Mouse (Mus musculus): ENCODE results near the gene Ccdc190.

Gene Ccdc190

DNA sequence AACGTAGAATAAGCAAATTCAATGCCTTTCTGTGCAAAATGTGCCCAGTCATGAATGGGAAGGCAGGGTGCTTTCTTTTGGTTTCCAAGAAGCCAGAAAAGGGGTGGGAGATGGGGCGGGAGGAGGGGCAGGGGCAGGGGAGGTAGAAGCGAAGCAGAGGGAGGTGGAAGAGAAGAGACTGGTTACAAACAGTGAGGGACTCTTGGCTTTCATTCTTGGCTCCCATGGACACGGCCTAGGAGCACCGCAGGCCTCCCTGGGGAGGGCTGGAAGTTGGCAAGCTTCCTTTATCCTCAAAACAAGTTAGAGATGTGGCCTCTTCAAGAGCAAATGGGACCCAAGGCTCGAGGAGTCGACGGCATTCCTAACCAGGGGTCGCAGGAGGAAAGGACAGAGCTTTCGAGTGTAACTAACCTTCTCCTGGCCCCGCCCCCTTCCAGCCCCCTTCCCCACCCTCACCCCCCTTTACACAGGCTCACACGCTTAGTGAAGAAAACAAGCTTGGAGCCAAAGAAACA, at the start of gene Ccdc190:
Ccdc190 (plus strand) TSS at position 195 of the 518 bp plus-strand sequence.
- ATAC-seq (ENCODE audit: insufficient number of reproducible peaks, low FRiP score, low TSS enrichment), result no peak

DNA sequence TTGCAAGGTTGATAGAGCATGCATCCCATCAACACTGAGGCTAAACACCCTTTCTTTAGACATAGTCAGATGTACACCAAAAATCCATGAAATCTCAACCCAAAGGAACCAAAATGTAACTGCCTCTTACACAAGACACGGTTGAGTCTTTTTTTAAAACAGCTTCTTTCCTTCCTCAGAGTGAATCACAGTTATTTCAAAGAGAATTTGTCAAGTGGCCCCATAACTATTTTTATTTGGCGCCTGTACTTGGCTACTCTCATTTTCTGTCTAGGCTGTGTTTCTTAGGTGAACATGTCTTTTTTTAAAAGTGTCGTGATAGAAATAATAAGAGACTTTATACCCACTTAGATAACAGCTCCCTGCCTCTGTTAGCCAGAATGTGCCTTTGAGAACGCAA, 49.4 kb upstream of the Ccdc190 start:
- no peak for ATAC-seq (ENCODE audit: insufficient number of reproducible peaks, low FRiP score, low TSS enrichment)

DNA sequence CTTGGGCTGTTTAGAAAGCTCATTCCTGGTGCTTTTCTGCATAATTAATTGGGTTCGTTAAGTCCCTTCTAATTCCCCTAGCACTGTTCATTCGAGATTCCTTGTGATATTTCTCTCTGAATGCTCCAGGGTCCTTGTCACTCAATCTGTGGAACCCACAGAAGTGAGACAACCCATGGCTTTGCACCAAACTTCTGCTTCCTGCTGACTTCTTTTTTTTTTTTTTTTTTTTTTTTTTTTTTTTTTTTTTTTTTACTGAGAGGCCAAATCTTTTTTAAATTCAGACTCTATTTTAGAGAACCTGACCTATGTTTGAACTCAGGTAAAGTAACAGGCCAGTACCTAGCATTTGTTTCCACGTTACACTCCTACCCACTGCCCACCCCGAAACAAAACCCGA, 48.3 kb upstream of the Ccdc190 start:
- ATAC-seq (ENCODE audit: insufficient number of reproducible peaks, low FRiP score, low TSS enrichment), result no peak

DNA sequence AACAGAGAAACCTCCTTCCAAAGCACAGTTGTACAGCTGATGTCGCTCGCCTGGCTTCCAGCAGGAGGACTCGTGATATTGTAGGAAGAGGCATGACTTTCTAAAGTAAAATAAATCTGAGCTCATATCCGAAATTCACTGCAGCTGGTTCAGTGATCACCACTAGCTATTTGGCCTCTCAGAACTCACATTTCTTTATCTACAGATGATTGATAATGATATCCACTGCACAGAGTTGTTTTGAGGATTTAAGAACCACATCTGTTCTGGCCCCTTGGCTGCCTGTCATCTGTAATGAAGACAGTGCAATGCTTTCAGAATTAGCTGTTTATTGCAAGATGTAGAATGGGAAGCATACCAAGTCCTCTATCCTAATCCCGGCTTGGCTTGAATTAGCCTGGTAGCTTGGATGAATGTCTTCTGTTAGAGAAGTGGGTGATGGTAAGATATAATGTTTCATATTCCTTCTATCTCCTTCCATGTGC, 45.3 kb upstream of the Ccdc190 start:
- ATAC-seq (ENCODE audit: insufficient number of reproducible peaks, low FRiP score, low TSS enrichment), result no peak

DNA sequence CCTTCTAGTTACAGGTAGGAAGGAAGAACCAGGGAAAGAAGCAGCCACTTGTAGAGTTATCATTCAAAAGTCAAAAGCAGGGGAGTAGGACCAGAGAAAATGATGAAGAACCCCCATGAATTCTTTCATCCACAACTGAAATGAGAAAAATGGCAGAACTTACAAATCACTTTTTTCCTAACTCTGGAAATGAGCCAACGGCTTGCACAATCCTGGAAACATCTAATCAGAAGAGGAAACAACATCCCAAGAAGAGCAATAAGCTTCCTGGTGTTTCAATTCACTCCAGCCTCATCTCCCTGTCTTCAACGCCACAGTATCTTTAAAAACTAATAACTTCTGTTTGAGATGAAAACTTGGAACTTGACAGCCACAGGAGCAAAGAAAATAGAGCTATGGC, 39.2 kb upstream of the Ccdc190 start:
- ATAC-seq (ENCODE audit: insufficient number of reproducible peaks, low FRiP score, low TSS enrichment), result no peak

DNA sequence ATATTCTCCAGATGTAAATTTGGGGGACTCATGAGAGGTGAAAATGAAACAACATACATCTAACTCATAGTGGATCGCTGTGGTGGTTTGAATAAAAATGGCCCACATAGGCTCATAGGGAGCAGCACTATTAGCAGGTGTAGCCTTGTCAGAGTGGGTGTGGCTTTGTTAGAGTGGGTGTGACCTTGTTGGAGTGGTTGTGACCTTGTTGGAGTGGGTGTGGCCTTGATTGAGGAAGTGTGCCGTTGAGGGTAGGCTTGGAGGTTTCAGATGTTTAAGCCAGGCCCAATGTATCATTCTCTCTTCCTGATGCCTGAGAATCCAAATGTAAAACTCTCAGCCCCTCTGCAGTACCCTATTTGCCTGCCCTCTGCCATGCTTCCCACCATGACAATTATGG, 34.5 kb upstream of the Ccdc190 start:
- no peak for ATAC-seq (ENCODE audit: insufficient number of reproducible peaks, low FRiP score, low TSS enrichment)

DNA sequence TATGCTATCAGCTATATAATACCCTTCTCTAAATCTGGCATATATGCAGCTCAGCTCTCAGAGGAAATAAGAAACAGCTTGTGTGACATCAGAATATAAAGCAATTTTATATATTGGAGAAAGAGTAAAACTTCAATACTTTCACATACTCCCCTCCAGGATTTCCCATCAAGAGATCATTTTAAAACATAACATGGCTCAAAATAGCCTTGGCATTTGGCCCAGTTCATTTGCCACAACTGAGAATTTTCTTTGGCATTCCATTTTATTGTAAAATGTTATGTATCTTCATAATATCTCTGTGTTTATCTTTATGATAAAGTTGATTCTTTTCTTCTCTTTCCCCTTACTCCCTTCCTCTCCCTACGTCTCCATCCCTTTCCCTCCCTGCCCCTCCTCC, 32.8 kb upstream of the Ccdc190 start:
- no peak for ATAC-seq (ENCODE audit: insufficient number of reproducible peaks, low FRiP score, low TSS enrichment)

DNA sequence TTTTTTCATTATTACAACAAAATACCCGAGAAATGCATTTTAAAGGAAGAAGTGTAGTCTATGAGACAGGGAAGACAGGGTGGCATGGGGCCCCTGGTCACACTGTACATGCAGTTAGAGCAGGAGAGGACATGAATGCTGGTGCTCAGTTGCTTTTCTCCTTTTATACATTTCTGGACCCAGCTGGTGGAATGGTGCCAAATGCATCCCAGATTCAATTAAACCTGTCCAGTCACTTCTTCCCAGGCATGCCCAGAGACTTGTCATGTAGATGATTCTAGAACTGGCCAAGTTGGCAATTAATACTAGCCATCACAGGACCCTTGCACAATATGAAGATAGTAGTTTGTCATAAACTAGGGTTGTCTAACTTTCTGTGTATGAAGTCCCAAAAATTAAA, 30.5 kb upstream of the Ccdc190 start:
- ATAC-seq (ENCODE audit: insufficient number of reproducible peaks, low FRiP score, low TSS enrichment), result no peak

DNA sequence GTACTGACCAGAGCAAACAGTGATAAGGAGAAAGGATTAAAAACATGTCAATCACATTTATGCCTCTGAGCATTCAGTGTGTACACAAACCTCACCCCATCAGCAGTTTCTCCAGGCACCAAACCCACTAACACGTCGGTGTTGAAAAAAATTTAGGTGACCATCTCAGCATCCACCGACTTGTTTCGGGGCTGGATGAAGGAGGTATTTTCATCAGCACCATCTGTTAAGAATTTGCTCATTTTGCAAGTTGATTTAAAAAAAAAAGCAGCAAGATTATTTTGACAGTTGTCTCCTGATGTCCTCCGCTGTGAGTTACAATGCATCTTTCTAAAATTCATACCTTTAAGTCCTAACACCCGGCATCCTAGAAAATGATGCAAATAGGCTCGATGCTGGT, 29.8 kb upstream of the Ccdc190 start:
- ATAC-seq (ENCODE audit: insufficient number of reproducible peaks, low FRiP score, low TSS enrichment), result no peak

DNA sequence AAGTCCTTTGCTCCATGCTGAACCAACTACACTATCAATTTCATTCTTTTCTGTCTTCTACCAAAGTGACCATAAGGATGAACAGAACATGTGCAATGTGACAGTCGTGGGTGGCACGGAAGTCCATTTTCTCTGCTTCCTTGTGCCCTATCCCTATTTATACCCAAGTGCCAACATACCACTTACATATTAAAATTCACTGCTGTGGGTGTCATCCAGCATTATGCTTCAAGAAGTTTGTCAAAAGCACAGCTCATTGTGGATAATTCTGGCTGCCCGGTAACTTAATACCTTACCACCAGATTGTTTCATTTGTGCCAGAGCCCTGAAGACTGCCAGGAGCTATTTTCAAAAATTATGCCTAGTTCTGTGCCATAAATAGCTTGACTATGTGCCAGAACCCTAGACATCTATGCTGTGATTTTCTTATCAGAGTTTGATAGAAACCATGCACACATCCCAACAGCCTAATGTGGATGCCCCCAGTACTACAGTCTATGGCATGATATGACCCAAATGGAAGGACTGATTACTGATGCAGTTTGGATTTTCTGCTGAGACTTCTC, 27.6 kb upstream of the Ccdc190 start:
- ATAC-seq (ENCODE audit: insufficient number of reproducible peaks, low FRiP score, low TSS enrichment), result no peak

DNA sequence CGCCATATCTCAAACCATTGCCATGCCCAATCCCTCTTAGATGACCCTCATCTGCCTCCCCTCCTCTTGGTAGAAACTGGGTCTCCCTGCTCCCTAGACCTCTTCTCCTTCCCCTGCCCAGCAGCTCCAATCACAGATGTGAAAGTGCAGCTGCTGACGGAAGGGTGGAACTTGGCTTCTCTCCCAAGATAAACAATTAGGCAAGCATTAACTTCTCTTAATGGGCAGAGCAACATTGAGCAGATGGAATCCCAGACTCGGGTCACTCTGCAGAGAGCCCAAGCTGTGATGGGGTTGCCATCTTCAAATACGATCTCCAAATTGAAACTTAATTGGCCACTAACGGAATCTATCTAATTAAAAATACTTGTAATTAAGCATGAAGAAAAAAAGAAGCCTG, 19.3 kb upstream of the Ccdc190 start:
- ATAC-seq (ENCODE audit: insufficient number of reproducible peaks, low FRiP score, low TSS enrichment), result no peak

DNA sequence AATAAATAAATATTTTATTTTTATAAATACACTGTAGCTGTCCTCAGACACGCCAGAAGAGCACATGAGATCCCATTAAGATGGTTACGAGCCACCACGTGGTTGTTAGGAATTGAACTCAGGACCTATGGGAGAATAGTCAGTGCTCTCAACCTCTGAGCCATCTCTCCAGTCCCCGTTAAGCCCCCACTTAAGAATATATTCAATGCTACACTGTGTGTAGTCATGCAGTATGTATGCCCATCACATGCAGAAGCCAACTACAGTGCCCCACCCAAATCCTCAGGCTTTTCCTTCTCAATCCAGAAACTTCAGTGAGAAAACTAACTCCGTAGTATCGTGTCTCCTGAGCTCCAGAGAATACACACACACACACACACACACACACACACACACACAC, 18.8 kb upstream of the Ccdc190 start:
- no peak for ATAC-seq (ENCODE audit: insufficient number of reproducible peaks, low FRiP score, low TSS enrichment)

DNA sequence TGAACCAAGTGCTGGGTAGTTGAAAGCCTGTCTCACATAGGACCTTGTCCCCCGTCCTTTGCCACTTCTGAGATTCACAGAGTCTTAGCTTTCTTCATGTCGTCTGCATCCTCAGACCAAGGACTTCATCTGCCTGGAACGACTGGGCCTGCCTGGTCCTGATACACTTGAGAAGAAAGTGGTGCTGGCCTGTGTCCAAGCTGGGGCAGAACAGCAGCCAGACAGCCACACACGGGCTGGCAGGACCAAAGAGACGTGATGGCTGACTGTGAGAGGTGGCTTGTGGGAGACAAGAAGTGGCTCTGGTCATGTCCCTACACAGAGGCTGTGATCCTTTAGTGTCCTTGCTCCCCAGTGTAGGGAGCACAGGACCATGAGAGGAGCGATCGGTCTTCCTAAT, 17.7 kb upstream of the Ccdc190 start:
- ATAC-seq (ENCODE audit: insufficient number of reproducible peaks, low FRiP score, low TSS enrichment), result no peak

DNA sequence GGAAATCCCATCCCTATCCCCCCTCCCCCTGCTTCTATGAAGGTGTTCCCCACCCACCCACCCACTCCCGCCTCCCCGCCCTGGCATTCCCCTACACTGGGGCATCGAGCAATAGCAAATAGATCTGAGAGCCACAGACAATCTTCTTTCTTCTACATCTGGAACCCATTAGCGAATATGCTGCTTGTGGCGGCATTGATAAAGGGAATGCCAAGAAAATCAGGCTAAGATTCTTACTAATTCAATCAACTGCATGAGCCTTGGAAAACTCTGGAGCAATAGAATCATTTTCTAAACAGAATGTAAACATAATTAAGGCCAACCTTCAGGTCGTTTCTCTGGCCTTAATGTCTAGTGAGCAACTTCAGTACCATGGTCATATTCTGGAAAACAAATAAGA, 16.9 kb upstream of the Ccdc190 start:
- ATAC-seq (ENCODE audit: insufficient number of reproducible peaks, low FRiP score, low TSS enrichment), result no peak

DNA sequence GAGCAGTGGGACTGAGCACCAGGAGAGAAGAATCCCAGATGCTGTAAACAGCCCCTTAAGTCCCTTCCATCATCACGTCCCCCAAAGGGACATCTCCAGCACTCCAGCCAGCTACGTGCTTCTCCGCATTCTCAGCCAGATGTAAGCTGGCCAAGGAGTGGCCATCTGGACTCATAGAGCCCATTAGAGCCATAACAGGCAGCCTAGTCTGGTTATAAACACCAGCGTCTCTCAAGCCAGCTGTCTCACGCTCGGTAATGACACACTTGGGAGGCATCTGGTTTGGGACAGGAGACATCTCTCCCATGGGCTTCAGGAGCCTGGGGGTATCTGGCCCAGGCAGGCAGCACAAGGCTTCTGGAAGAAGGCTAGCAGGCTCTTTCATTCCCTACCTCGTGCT, 11.8 kb upstream of the Ccdc190 start:
- no peak for ATAC-seq (ENCODE audit: insufficient number of reproducible peaks, low FRiP score, low TSS enrichment)

DNA sequence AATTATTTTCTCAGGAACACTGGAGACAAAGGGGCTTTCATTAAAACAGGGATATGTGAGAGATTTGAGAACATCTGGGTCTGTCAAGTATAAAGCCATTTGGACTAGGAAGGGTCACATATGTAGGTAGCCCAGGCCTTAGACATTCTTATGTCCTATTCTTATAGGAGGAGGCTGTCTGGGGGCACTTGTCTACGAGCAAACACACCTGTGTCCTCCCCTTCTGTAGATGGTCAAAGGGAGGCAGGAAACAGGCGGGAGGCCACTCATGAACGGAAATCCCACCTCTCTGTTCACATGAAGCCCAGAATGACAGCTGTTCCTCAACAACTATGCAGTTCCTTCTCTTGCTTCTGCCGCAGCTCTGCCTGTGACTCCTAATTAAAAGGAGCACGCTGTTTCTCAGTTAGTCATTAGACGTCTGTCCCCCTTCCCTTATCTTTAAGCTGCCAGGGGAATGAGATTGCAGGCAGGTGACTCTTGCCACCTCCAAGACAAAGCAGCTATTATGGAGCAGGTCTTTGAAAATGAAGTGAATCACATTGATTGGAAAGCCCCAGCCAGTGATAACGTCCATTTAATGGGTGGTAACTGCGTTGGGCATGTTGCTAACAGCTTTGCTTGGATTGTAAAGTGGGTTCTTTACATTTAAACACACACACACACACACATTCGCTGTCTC, 11.2 kb upstream of the Ccdc190 start:
- ATAC-seq (ENCODE audit: insufficient number of reproducible peaks, low FRiP score, low TSS enrichment), result no peak

DNA sequence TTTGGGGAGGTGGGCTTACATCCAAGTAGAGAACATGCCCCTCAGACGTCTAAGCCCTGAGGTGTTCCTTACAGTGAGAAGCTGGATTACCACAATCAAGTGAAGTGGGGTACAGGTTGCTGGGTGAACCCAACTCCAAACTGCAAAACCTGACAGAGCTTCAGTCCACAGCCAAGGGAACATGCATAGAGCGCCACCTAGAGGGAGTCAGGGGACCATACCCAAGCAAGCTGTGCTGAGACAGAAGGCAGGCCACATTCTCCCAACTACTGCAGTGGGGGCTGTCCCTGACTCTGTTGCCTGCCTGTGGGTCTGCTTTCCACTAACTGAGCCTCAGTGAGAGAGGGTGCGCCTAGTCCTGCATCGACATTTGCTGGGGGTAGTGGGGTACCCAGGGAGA, 10.4 kb upstream of the Ccdc190 start:
- ATAC-seq (ENCODE audit: insufficient number of reproducible peaks, low FRiP score, low TSS enrichment), result no peak

DNA sequence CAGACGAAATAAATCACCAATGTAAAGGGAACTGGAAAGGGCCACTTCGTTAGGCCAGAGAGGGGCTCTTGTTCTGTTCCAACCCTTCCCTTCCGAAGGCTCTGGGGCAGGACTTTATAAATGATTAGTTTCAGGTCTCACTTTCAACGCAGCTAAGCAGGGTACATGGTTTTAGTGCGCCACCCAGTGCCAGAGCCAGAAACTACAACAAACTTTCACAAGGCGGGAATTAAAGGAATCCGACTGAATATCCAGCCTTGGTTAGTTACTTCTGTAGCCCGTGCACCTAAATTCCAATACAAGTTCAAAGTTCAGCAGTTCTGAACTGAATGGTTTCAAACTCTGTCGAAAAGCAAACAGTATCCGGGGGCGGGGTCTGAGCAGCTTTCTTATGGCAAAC, 9.2 kb upstream of the Ccdc190 start:
- 0 out of 2 replicates have a peak, but pooled peaks have one; percentile 37 for ATAC-seq (ENCODE audit: insufficient number of reproducible peaks, low FRiP score, low TSS enrichment)

DNA sequence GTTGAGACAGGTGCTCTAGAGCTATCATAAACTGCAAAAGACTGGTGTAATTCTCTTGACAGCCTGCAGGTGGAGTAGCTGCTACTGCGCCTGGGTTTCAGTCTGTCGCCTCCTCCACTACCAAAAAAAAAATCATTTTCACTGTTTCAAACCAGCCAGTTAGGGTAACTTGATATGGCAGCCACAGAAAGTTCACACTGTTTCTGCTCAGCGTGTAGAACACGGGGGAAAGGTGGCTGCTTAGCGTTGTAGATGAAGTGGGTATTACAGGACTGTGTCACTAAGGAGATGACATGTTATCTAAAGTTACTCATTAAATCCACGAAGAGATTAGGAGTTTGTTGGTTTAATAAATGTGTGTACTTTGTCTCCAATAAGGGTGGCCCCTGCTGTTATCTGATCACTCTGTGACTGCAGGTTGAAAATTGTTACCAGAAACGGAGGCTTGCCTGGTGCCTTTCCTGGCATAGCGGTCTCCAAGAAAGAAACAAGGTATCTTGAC, 6.7 kb upstream of the Ccdc190 start:
- ATAC-seq (ENCODE audit: insufficient number of reproducible peaks, low FRiP score, low TSS enrichment), result no peak

DNA sequence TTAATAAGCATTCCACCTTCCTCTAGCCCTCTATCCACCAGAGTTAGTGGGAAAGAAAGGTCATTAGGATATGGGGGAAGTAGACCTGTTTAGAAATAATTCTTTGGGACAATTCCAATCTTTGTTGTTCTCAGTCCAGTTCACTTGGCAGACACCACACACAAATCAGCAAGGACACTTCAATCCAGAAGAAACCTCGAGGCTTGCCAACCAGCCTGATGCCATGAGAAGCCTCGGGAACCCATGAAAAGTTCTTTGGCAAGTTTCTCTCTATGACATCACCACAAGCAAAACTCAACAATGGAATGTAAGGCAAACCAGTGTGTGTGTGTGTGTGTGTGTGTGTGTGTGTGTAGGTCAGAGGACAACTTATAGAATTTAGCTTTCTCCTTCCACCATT, 3.9 kb upstream of the Ccdc190 start:
- ATAC-seq (ENCODE audit: insufficient number of reproducible peaks, low FRiP score, low TSS enrichment), result no peak

DNA sequence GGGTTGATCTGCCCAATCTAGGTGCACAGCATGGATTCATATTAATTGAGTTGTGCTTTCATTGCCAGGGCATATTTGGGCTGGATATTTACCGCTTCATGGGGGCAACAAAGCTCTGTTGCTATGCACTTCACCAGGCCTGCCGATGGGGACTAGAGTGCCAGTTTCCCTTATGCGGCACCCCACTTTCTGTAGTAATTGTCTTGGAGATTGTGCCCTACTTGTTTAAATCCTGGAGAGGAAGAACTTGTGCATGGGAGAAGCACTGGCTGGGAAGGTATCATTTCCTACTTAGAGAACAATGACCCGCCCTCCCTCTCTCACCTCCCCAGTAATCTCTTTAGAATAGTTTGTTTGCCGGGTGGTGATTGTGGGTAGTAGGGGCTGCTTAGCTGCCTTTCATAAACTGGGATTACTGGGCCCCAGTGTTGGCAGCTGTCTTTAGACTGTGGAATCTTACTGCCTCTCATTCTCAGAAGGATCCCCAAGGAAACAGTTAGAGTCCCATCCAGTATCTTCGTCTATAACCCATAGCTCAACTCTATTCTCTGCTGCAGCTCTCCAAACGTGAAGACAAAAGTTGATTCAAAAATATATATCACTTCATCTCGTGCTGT, 587 bp upstream of the Ccdc190 start:
- no peak for ATAC-seq (ENCODE audit: insufficient number of reproducible peaks, low FRiP score, low TSS enrichment)

DNA sequence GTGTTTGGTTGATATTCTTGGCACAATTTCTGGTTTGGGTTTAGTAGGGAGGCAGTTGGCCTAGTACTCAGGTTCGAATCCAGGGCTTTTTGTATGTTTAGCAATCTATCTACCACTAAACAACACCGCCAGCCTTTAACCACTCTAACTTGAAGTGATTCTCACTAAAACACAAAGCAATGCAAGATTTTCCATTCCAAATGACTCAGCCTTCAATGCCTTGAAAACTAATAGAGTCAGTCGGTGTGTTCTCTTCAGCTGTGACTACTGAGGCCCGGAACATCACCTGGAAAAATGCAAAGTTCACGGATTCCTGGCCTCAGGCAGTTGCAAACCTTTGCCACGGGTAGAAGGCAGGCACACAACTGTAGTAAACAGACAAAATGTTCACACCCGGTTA, 3.2 kb downstream of the Ccdc190 start:
- no peak for ATAC-seq (ENCODE audit: insufficient number of reproducible peaks, low FRiP score, low TSS enrichment)
